Mouse (Mus musculus) heart, adult 18-20 months (tissue): ENCODE measurements around the gene Piwil4. TPM values are rescaled to one million over a fixed set of nuclear protein-coding genes. Genes with fewer than 3 reads are reported as not detected.
"Not testable (repeated sequence)": the region's sequence is repeated elsewhere in the genome, so short reads cannot be mapped to it uniquely, and the experiment has no call there.

Experiments
- DNase-seq, 2 experiments: peaks; one replicate each; pipeline ENCODE4 v3.0.0; 2021 to 2022; ENCODE audit warnings: mixed read lengths in 1 of 2
- total RNA-seq, 2 experiments: library from RNA; stranded (reverse); gene quantifications; 2 replicates each; pipeline ENCODE4 v1.2.3; 2021

The Piwil4 gene
- total RNA-seq, 2 experiments from 2014 or later = not detected

DNA sequence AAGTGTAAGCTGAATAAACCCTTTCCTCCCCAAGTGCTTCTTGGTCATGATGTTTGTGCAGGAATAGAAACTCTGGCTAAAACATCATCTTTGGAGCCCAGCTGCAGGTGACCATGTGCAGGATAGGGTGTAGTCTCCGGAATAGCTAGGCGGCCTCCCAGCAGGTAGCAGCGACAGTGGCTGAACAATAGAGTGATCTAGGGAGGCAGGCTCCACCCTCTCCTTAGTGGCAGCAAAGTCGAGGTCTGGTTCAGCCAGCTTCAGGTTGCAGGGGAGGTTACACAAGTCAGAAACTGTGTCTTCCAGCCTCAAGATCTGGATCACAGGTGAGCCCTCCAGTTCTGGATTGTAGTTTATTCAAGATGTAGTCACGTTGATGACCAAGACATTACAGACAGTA lies 68.6 kb downstream of the Piwil4 start:
- DNase-seq = not testable (repeated sequence)

DNA sequence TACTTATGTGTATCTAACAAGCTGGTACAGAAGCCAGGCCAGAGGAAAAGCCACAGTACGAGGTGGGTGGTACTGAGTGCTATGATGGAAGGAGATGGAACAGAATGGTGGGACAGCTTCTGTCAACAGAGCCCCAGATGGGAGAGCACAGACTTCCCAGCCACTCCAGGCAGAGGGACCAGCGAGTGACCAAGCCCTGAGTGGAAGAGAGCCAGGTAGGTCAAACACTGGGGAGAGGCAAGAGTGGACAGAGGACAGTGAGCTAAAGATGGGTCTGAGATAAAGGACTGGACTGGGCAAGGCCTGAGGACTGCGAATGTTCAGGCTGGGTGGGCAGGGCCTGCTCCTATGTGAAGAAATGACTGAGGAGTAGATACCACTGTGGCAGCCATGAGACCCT lies 72.2 kb downstream of the Piwil4 start:
- no peak for DNase-seq

GRCm38 (mm10) chr9:14666071-14666470 lies 74.5 kb downstream of the Piwil4 start:
- no peak for DNase-seq

DNA sequence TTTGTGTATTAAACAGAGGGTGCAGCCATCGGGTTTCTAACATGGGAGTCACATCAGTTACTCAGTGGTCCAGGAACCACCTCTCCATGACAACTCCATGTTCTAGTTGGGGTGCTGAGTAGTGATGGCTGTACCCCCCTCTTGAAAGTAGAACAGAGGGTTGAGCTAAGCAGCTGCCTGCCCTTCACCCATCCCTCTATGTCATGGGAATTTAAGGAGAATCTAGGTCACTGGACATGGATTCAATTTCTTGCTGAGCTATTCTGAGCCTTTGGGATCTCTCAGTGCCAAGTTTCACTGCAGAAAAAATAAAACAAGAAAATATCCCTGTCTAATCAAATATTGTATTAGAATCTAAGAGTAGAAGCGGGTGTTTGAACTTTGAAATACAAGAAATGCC lies 76.9 kb downstream of the Piwil4 start:
- peak; percentile 50 to 61 for DNase-seq

GRCm38 (mm10) chr9:14662876-14663275 lies 77.7 kb downstream of the Piwil4 start:
- peak; percentile 18 to 29 for DNase-seq

DNA sequence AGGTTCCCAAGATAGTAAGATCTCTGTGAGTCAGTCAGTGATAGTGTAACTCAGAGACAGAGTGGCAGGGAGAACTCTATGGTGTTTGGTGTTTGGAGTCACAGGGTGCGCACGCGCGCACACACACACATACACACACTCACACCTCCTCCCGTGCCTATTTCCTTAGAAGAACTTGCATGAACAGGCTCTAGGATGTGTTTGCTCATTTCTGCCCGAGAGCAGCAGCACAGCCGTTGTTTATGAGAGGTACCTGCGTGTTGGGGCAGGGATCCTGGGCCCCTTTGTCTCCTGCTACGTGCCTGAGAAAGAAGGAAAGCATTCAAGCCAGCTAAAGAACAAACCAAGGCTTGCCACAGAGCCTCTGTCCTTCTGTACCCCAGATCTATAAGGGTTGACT lies 78.4 kb downstream of the Piwil4 start:
- no peak for DNase-seq

DNA sequence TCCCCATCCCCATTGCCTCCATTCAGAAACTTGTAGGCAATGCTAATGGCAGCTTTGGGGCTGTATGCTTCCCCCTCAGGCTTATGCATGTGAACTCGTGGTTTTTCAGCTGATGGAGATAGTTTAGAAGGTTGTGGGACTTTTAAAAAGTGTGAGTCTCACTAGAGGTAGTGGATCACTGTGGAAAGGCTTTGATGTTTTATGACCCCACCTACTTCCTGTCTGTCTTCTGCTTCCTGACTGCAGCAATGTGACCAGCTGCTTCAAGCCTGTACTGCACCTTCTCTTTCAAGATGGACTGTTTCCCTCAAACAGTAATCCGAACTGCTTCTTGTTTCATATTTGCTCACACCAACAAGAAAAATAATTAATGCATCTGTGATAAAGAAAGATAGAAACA lies 82.6 kb downstream of the Piwil4 start:
- DNase-seq = no peak

DNA sequence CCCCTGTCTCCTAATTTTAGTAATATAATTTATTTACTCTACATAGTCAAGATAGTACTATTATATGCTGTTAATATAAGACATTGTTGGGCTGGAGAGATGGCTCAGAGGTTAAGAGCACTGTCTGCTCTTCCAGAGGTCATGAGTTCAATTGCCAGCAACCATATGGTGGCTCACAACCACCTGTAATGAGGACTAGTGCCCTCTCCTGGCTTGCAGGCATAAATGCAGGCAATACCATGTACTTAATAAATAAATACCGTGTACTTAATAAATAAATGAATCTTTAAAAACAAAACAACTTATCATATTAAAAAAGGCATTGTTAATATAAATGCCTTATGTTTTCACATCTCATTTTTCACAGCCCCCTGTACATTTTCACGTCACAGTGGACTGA lies 86.5 kb downstream of the Piwil4 start:
- DNase-seq = no peak

- DNase-seq = peak in 1 of 2 experiments; percentile 26
Measured at GRCm38 (mm10) chr9:14652761-14653160, 87.8 kb downstream of the Piwil4 start.

GRCm38 (mm10) chr9:14647849-14648248 lies 92.7 kb downstream of the Piwil4 start:
- peak; percentile 29 to 45 for DNase-seq

GRCm38 (mm10) chr9:14646641-14647040 lies 93.9 kb downstream of the Piwil4 start:
- no peak for DNase-seq

Other genes with a start within 250 kb of the Piwil4 start
- gene Kdm4d, start 240.3 kb downstream of the Piwil4 start, total RNA-seq = not detected
- gene Cwc15, start 240.1 kb downstream of the Piwil4 start, total RNA-seq = 10 to 100 TPM; 66.3 to 67.3 TPM
- 10 to 100 TPM; 57.6 to 60.4 TPM for gene Amotl1, start 95.7 kb downstream of the Piwil4 start, total RNA-seq
- gene Fut4, start 11.7 kb upstream of the Piwil4 start, total RNA-seq = under 1 TPM; 0.67 to 0.72 TPM
- gene 1700012B09Rik, start 30.3 kb upstream of the Piwil4 start, total RNA-seq = not detected
- 10 to 100 TPM; 11.2 to 12.1 TPM for gene Mre11a, start 43.9 kb upstream of the Piwil4 start, total RNA-seq
- gene Ankrd49, start 44.1 kb upstream of the Piwil4 start, total RNA-seq = 1 to 10 TPM; 6.7 to 7.2 TPM
- gene Gpr83, start 119.5 kb upstream of the Piwil4 start, total RNA-seq = not detected
- 1 to 10 TPM in 1 of 2 experiments, not detected in 1; 1.0 TPM for gene Izumo1r, start 163.2 kb upstream of the Piwil4 start, total RNA-seq